Mouse (Mus musculus): ENCODE data around the gene Gpr85.

DNA sequence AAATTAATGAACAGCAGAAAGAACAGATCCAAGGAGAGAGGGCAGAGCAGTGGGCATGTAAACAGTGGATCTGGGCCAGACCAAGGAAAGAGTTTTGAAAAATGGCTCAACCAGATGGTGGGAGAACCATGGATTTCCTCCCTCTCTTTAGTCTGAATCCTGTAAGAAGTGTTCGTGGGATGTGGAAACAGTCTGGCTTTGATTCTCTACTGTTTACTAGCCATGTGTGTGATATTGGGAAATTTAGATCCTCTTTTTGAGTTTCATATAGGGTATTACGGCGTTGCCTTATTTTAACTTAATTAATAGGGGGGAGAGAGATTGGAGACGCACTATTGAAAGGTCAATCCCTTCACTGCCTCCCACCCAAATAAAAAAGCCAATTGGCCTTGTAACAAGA lies 13.5 kb upstream of the Gpr85 start:
- TF ChIP-seq CTCF (conservative IDR thresholded peaks at IDR 0.05; ENCODE audit: low read length) (no peak), NANOG (IDR thresholded peaks at IDR 0.05; ENCODE audit: borderline replicate concordance, low read length) (no peak), POU5F1 (IDR thresholded peaks at IDR 0.05; ENCODE audit: borderline replicate concordance, low read length) (no peak)
